Mouse (Mus musculus): ENCODE results near the gene Klhl21.

- TF ChIP-seq CTCF (IDR thresholded peaks at IDR 0.05; ENCODE audit: extremely low read depth, insufficient read depth, insufficient read length, insufficient replicate concordance) (no peak), POLR2A (IDR thresholded peaks at IDR 0.05; ENCODE audit: low read depth, low read length) (no peak)
These were observed 27.9 kb upstream of the Klhl21 start for GRCm38 (mm10) chr4:151980699-151981098.
